Mouse (Mus musculus) heart, postnatal 25 days (tissue): ENCODE results near the gene Cnnm3. TPM values are rescaled to one million over a fixed set of nuclear protein-coding genes. Genes with fewer than 3 reads are reported as not detected.

Source experiments
- DNase-seq: peaks from one replicate; pipeline ENCODE4 v3.0.0; 2022; ENCODE audit warnings: low spot score
- intact Hi-C: fragments of 180-260 bp; cut with DNase I; formaldehyde crosslinking; loops from one replicate; pipeline ENCODE4 v1.15.1; 2025
- total RNA-seq, 2 experiments: library from RNA; stranded (reverse); gene quantifications; 2 replicates each; pipeline ENCODE4 v1.2.3; 2021

The Cnnm3 gene
- 10 to 100 TPM; 14.7 to 15.7 TPM for total RNA-seq

GRCm38 (mm10) chr1:36511289-36512021, at the start of gene Cnnm3:
Cnnm3 (plus strand) TSS chr1:36511867.
- intact Hi-C loops, result no loop called here
- peak; percentile 98 for DNase-seq

- intact Hi-C loops, result no loop called here
- no peak for DNase-seq
Measured at GRCm38 (mm10) chr1:36465641-36466160, 46.0 kb upstream of the Cnnm3 start.

DNA sequence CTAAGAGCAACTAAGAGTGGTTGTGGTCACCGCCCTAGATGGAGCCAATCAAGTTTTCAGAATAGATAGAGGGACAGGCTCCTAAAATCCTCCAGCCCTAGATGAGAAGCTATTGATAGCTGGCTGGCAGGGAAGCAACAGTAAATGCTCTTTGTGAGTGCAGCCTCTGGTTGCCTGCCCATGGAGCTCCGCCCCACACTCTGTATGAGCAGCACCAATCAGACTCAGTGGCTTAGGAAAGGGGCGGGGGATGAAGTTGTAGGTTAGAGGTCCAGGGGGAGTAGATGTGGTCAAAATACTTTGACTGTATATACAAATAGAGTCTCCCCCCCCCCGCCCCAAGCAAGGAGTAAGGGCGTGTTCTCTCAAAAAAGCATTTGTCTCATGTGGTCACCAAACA, 44.2 kb upstream of the Cnnm3 start:
- no peak for DNase-seq
- intact Hi-C loops, result no loop called here

DNA sequence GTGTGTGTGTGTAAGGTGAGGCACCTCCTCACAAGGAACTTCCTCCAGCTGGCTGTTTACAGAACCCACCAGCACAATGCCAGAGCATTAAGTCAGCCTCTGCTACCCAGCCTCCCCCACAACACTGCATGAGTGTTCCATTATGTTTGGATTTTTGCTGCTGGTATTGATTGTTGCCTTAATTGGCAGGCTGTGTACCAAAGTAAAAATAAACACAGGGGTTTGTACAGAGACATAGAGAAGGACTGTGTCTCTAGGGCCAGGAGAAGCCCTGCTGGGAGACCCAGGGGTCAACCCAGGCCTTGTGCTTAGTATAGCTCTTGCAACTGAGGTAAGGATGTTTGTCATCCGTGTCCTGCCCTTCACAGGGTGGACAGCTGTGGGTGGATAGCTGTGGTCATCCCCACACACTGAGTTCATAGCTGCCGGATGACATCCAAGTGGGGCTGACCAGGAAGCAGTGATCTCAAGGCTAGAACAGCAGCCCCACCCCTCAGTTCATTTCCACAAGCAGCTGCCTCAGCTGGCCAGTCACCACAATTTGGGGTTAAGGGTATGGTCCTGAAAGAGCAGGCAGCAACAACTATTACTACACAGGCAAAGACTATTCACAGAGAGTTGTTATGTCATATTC, 41.7 kb upstream of the Cnnm3 start:
- intact Hi-C loops, result no loop called here

DNA sequence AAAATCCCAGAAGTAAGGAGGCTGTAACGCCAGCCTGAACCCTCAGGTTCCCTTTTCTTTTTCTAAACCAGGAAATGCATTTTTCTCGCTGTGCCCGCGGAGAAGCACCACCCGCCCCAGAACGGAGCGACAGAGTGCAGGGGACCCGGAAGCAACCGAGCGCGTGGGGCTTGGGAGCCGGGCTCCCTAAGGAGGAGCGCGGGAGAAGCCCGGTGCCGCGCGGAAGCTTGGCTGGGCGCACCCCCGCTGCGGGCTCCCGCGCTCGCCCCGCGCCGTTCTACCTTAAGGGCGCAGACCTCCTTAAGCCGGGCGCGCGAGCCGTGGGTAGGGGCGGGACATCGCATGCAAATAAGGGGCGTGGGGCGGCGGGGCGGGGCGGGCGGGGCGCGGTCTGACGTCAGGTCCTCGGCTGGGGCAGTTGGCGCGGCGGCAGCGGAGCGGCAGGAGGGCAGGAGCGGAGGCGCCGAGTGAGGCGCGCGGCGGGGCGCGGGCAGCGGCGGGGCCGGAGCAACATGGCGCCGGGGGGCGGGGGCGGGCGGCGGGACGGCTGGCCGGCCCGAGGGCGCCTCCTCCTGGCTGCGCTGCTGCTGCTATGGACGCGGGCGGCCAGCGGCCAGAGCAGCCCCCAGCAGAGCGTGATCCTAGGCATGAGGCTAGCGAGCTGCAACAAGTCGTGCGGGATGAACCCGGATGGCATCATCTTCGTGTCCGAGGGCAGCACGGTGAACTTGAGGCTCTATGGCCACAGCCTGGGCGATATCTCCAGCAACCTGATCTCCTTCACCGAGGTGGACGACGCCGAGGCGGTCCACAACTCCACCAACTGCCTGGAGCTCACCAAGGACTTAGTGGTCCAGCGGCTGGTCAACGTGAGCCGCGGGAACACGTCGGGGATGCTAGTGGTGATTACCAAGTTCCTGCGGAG, 40.2 kb upstream of the Cnnm3 start, which contains the start of gene Cnnm4:
Cnnm4 (plus strand) TSS at position 440 of the 925 bp plus-strand sequence.
- DNase-seq, result peak; percentile 78
- intact Hi-C loops, result loop anchor here (1.0 kb wide), 1 partner anchor 102 kb away; the partner anchor contains the start of gene Kansl3

More for the DNA sequence above, 41.7 kb upstream of the Cnnm3 start:
- DNase-seq, result peak; percentile 29

DNA sequence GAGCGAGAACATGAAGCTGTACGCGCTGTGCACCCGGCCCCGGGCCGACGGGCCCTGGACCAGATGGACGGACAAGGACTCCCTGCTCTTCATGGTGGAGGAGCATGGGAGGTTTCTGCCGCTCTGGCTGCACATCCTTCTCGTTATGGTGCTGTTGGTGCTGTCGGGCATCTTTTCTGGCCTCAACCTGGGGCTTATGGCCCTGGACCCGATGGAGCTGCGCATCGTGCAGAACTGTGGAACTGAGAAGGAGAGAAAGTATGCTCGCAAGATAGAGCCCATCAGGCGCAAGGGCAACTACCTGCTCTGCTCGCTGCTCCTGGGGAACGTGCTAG, 39.6 kb upstream of the Cnnm3 start:
- no peak for DNase-seq
- intact Hi-C loops, result no loop called here

GRCm38 (mm10) chr1:36473211-36473780, 38.4 kb upstream of the Cnnm3 start:
- intact Hi-C loops, result no loop called here
- DNase-seq, result no peak

GRCm38 (mm10) chr1:36474646-36475045, 37.0 kb upstream of the Cnnm3 start:
- DNase-seq, result no peak
- intact Hi-C loops, result loop anchor here (5.0 kb wide), 1 partner anchor 32 kb away; no protein-coding TSS in a partner anchor

GRCm38 (mm10) chr1:36475480-36476110, 36.1 kb upstream of the Cnnm3 start:
- DNase-seq, result no peak
- intact Hi-C loops, result loop anchor here (5.0 kb wide), 1 partner anchor 33 kb away; no protein-coding TSS in a partner anchor

GRCm38 (mm10) chr1:36476426-36476825, 35.2 kb upstream of the Cnnm3 start:
- intact Hi-C loops, result loop anchor here (5.0 kb wide), 1 partner anchor 34 kb away; no protein-coding TSS in a partner anchor
- no peak for DNase-seq

DNA sequence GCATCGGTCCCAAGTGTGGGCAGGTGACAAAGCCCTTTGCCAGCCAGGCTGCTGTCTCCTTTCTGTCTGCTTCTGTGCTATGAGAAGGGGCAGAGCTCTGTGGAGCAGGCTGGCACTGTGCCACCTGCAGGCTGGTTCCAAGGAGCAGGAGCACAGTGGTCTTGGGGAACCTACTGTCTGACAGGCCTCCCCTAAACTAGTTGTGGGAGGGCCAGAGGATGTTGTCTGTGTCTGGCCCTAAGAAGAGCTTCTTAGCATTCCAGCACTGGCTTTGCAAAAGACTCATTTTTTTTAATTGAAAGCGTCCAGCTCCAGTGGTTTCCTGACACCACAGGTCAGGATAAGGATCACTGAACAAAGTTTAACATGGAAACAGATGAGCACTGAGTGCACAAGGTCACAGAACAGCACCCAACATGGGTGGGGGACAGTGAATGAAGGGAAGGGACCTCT, 33.3 kb upstream of the Cnnm3 start:
- no peak for DNase-seq
- intact Hi-C loops, result loop anchor here (5.0 kb wide), 1 partner anchor 36 kb away; no protein-coding TSS in a partner anchor

DNA sequence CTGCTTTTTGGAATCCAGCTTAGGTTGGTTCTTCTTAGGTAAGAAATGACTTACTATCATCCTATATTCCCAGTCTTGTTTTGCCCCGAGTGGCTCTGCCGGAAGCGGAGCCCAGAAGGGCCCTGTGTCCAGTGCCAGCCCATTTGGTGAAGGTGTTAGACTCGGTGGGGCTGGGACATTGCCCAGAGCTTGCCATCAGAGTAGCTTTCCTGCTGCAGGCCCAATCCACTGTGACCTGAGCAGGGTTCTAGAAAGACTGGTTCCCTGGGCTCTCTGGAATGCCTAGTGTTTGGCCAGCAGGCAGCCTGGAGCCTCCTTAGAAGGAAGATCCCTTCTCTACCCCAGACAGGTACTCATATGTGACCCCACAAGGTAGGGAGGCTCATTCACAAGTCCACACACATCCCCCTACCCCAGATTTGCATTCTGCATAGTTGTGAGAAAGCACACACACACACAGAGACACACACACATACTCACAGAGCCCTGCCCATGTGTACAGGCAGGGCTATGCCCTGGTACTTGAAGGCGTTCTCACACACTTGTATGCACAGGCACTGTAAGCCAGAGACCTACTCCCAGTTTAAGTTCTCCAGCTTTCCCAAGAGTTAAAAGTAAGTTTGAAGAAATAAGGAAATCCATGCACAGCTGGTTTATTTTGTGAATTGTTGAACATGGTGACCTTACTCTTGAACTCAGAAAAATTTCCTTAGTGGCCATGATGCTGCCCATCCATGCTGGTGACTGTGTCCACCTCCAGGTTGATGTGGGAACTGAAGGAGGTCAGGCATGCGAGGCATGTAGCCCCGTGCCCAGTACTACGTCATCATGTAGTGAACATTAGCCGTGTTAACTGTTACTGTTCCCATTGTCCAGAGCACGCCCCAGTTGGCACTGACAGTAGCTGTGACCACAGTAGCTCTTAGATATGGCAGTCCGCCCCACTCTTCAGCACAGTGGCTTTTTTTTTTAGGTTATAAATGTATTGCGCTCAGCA, 31.5 kb upstream of the Cnnm3 start:
- no peak for DNase-seq

GRCm38 (mm10) chr1:36483825-36484224, 27.8 kb upstream of the Cnnm3 start:
- intact Hi-C loops, result no loop called here
- DNase-seq, result no peak

More for the DNA sequence above, 31.5 kb upstream of the Cnnm3 start:
- intact Hi-C loops, result loop anchor here (5.0 kb wide), 1 partner anchor 38 kb away; no protein-coding TSS in a partner anchor

DNA sequence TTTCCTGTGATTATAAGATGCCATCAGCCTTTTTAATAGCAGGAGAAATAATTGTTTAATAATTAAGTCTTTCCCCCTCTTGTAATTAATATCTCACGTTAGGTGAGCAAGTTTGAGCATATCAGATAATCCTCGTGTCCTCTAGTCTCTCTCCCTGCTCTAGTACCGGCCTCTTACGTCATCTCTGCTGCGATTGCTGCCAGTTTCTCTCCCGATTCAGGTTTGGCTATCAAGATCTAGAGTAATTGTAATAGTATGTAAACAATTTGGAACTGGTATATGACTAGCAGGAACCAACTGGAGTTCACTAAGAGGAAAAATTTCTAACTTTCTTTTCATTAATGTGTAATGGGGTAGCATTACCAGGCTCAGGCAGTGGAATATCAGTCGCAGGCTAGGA, 26.6 kb upstream of the Cnnm3 start:
- no peak for DNase-seq
- intact Hi-C loops, result no loop called here

DNA sequence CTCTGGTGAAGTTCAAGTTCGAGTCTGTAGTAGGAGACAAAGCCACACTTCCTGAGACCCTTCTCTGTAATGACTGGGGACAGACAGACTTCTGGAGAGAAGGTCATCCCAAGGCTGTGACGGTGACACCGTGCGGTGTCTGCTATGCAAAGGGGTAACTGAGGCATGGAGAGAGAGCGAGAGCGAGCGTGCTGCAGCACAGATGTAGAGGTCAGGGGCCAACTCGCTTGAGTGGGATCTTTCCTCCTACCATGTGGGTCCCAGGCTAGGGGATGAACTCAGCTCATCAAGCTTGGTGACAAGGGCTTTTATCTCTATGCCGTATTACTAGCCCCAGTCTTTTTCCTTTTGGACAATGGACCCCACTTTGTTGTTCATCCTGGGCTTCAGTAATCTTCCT, 24.6 kb upstream of the Cnnm3 start:
- intact Hi-C loops, result no loop called here
- DNase-seq, result no peak

GRCm38 (mm10) chr1:36489661-36490060, 22.0 kb upstream of the Cnnm3 start:
- intact Hi-C loops, result no loop called here
- no peak for DNase-seq

DNA sequence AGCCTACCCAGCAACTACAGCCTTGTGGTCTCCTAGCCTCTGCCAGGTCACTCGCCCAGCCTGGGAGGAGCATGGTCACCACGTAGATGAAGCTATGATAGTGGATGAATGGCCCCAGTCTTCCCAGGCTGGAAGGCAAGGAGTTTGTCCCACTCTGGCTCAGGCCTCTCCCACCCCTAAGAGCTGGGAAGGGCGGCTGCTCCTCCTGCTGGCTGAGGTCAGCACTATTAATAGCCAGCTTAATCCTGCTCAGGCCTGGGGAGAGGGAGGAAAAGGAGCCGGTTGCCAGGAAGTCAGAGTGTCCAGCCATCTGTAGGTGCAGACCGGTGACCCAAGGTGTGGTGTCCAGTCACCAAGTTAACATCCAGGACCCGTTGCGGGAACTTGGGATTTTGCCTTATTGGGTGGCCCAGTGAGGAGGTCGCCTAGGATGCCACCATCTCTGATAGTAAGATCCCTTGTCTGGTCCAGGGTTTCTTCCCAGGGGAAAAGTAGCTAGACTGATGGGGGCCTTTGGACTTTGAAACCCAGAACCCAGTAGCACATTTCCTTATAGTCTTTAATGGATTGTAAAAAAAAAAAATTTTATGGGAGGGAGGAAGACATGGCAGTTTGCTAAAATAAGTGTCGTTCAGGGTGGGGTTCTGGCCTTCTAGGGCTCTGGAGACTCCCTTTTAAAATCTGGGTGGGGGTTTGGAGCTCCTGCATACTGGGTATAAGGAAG, 19.1 kb upstream of the Cnnm3 start:
- intact Hi-C loops, result loop anchor here (2.0 kb wide), 1 partner anchor 168 kb away; no protein-coding TSS in a partner anchor
- peak; percentile 58 for DNase-seq
